Mouse (Mus musculus) embryonic facial prominence, embryonic 13.5 days (tissue): ENCODE measurements around the gene Vmp1. TPM values are rescaled to one million over a fixed set of nuclear protein-coding genes. Genes with fewer than 3 reads are reported as not detected.

Source experiments
- ATAC-seq: fragments of 200-750 bp; cut with Nextera tagmentation; 2 replicates; pipeline ENCODE4 v1.8.0; 2017; ENCODE audit warnings: low read depth; ENCODE audit not compliant: insufficient number of reproducible peaks, insufficient read depth, low FRiP score, low TSS enrichment
- H3K27ac ChIP-seq: fragments of 300-500 bp; sonication (generic); 2 replicates; pipeline ENCODE4 v1.5.1; 2015; ENCODE audit warnings: moderate library complexity, mild to moderate bottlenecking, inconsistent platforms
- H3K27me3 ChIP-seq: fragments of 300-500 bp; sonication (generic); 2 replicates; pipeline ENCODE4 v1.6.1; 2015; ENCODE audit warnings: mild to moderate bottlenecking, inconsistent platforms
- H3K36me3 ChIP-seq: fragments of 300-500 bp; sonication (generic); 2 replicates; pipeline ENCODE4 v1.6.1; 2015; ENCODE audit warnings: mild to moderate bottlenecking, inconsistent platforms
- H3K4me1 ChIP-seq: fragments of 300-500 bp; sonication (generic); 2 replicates; pipeline ENCODE4 v1.6.1; 2015; ENCODE audit warnings: inconsistent platforms
- H3K4me2 ChIP-seq: fragments of 300-500 bp; sonication (generic); 2 replicates; pipeline ENCODE4 v1.6.1; 2015; ENCODE audit warnings: moderate library complexity, mild to moderate bottlenecking, inconsistent platforms
- H3K4me3 ChIP-seq: fragments of 300-500 bp; sonication (generic); 2 replicates; pipeline ENCODE4 v1.5.1; 2015; ENCODE audit warnings: mild to moderate bottlenecking, inconsistent platforms
- H3K9ac ChIP-seq: fragments of 300-500 bp; sonication (generic); 2 replicates; pipeline ENCODE4 v1.6.1; 2015; ENCODE audit warnings: mild to moderate bottlenecking, inconsistent platforms
- H3K9me3 ChIP-seq: fragments of 300-500 bp; sonication (generic); 2 replicates; pipeline ENCODE4 v1.6.1; 2016; ENCODE audit warnings: inconsistent platforms
- WGBS: fragments of 180-500 bp; shearing (Covaris S2); methylation state at CpG from one replicate; pipeline ENCODE4 v1.1.7; 2015; ENCODE audit warnings: mixed read lengths; 5-methylcytosine and 5-hydroxymethylcytosine counted together
- polyA plus RNA-seq: library from polyadenylated mRNA; unstranded; fragments of >200 nt; fragmentation: Nextera tagmentation; extraction: Ambion mirVana; gene quantifications from 2 replicates; pipeline ENCODE4 v1.2.1, GENCODE M21; 2015

Vmp1 gene
- polyA plus RNA-seq, 1 experiment from 2014 or later = 86.1 TPM

DNA sequence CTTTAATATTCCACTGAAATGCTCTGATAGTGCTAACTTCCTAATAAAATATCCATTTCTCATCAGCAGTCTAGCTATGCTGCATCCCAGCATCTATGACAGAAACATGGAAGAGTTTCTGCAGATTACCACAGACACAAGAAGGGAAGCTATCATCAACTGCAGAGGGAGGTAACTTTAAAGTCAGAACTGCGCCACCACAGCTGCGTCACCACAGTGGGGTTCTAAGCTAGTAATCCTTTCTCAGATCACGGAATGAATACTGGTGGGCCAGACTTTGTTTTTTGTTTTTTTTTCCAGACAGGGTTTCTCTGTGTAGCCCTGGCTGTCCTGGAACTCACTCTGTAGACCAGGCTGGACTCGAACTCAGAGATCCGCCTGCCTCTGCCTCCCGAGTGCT is 88.3 kb downstream of the Vmp1 start:
- Histone ChIP-seq H3K27ac (peak overlapping the region; percentile 78; the same call in 1 of the 2 replicates), H3K9me3 (no peaks in the 10 kb centered on the region), H3K9ac (no peak overlapping the region), H3K4me3 (no peak overlapping the region), H3K4me1 (peaks cover 6% of the 10 kb centered on the region), H3K27me3 (no peaks in the 10 kb centered on the region), H3K4me2 (no peak overlapping the region), H3K36me3 (peaks cover 6% of the 10 kb centered on the region)
- 97% methylated on average over 6 of the region's 6 CpGs for WGBS
- no peak for ATAC-seq

- Histone ChIP-seq H3K36me3 (peaks cover 3% of the 10 kb centered on the region; the same call in 1 of the 2 replicates), H3K27ac (no peak overlapping the region), H3K9ac (no peak overlapping the region), H3K4me2 (no peak overlapping the region), H3K27me3 (no peaks in the 10 kb centered on the region), H3K4me3 (no peak overlapping the region), H3K9me3 (no peaks in the 10 kb centered on the region), H3K4me1 (peaks cover 6% of the 10 kb centered on the region)
- ATAC-seq = no peak
- WGBS = 82% methylated on average over 6 of the region's 6 CpGs
Observed at GRCm38 (mm10) chr11:86594188-86594876, 89.3 kb downstream of the Vmp1 start.

- Histone ChIP-seq H3K27ac (no peak overlapping the region), H3K4me2 (no peak overlapping the region), H3K4me3 (no peak overlapping the region), H3K4me1 (peaks cover 6% of the 10 kb centered on the region), H3K36me3 (peaks cover 3% of the 10 kb centered on the region; the same call in 1 of the 2 replicates), H3K9me3 (no peaks in the 10 kb centered on the region), H3K9ac (no peak overlapping the region), H3K27me3 (no peaks in the 10 kb centered on the region)
- ATAC-seq = no peak
- 92% methylated on average over 5 of the region's 5 CpGs for WGBS
Observed at GRCm38 (mm10) chr11:86593443-86593842, 90.2 kb downstream of the Vmp1 start.

GRCm38 (mm10) chr11:86592993-86593392 is 90.6 kb downstream of the Vmp1 start:
- Histone ChIP-seq H3K9me3 (no peaks in the 10 kb centered on the region), H3K27ac (no peak overlapping the region), H3K4me3 (no peak overlapping the region), H3K4me1 (peaks cover 8% of the 10 kb centered on the region), H3K9ac (no peak overlapping the region), H3K27me3 (no peaks in the 10 kb centered on the region), H3K4me2 (no peak overlapping the region), H3K36me3 (peaks cover 3% of the 10 kb centered on the region; the same call in 1 of the 2 replicates)
- no peak for ATAC-seq
- 24% methylated on average over 3 of the region's 3 CpGs for WGBS

- peaks cover 3% of the 10 kb centered on the region; the same call in 1 of the 2 replicates for H3K36me3 ChIP-seq
- H3K4me2 ChIP-seq = no peak overlapping the region
- no peak overlapping the region for H3K9ac ChIP-seq
- H3K4me3 ChIP-seq = no peak overlapping the region
- no peaks in the 10 kb centered on the region for H3K27me3 ChIP-seq
- H3K4me1 ChIP-seq = peaks cover 17% of the 10 kb centered on the region
- no peak for ATAC-seq
- H3K27ac ChIP-seq = no peak overlapping the region
- WGBS = 86% methylated on average over 2 of the region's 2 CpGs
- H3K9me3 ChIP-seq = no peaks in the 10 kb centered on the region
Observed at GRCm38 (mm10) chr11:86591931-86592616, 91.6 kb downstream of the Vmp1 start.

DNA sequence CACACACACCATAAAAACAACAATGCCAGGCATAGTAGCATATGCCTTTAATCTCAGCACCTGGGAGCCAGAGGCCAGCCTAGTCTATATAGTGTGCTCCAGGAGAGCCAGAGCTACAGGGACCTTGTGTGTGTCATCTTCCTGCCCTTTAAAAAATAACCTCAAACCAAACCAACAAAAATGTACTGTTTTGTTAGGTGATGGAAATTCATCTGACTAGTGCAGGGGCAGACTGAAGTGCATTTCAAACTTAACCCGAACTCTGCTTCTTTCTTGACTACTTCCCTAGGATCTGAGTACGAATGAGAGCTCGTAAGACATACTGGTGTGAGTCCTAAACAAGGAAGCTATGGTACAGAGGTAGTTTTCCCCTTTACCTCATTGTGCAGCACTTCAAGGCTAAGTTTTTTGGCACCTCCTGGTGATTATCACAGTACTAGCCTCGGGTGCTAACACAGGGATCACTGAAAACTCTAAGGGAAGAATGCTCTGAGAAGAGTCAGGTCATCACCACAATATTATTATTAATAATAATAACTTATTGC is 92.3 kb downstream of the Vmp1 start:
- no peaks in the 10 kb centered on the region for H3K27me3 ChIP-seq
- WGBS = 79% methylated on average over 4 of the region's 4 CpGs
- H3K27ac ChIP-seq = no peak overlapping the region
- H3K36me3 ChIP-seq = peaks cover 3% of the 10 kb centered on the region; the same call in 1 of the 2 replicates
- no peak overlapping the region for H3K9ac ChIP-seq
- H3K4me2 ChIP-seq = no peak overlapping the region
- H3K4me1 ChIP-seq = peaks cover 24% of the 10 kb centered on the region
- no peak overlapping the region for H3K4me3 ChIP-seq
- no peaks in the 10 kb centered on the region for H3K9me3 ChIP-seq
- no peak for ATAC-seq

DNA sequence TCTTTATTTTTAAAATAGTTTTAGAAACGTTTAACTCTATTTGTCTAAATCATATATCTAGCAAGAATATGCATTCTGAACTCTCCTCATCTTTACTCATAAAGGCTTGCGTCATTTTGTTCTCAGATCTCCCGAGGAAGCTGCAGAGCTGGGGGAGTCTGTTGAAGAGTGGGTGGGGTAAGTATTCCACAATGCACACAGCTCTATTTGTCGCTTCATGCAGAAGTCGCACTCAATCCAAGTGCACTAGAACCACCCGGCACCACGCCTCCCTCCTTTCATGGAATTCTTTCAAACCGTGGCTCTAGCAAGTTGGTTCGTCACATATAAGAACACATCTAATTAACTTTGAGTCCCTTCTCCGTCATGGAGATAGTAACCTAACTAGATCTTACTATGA is 93.1 kb downstream of the Vmp1 start:
- Histone ChIP-seq H3K9me3 (no peaks in the 10 kb centered on the region), H3K27me3 (no peaks in the 10 kb centered on the region), H3K4me2 (no peak overlapping the region), H3K36me3 (peaks cover 3% of the 10 kb centered on the region; the same call in 1 of the 2 replicates), H3K4me3 (no peak overlapping the region), H3K4me1 (peaks cover 22% of the 10 kb centered on the region), H3K27ac (no peak overlapping the region), H3K9ac (no peak overlapping the region)
- 90% methylated on average over 10 of the region's 10 CpGs for WGBS
- no peak for ATAC-seq

DNA sequence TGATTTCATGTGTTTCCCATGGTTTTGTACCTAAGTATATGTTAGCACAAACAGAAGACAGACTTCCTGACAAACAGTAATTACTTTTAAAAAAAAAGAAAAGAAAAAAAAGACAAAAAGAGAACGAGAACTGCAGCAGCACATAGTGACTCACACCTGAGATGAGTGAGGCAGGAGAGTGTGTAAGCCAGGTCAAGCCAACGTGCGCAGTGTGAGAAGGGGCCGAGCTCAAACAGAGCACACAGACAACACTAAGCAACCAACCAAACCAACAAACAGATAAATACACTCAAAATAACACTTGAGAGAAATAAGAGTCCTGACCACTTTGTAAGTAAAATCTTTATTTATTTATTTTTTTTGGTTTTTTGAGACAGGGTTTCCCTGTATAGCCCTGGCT is 93.6 kb downstream of the Vmp1 start:
- no peak for ATAC-seq
- no peak overlapping the region for H3K4me2 ChIP-seq
- H3K4me1 ChIP-seq = peaks cover 22% of the 10 kb centered on the region
- WGBS = 80% methylated on average over 4 of the region's 4 CpGs
- no peak overlapping the region for H3K4me3 ChIP-seq
- H3K36me3 ChIP-seq = peaks cover 3% of the 10 kb centered on the region; the same call in 1 of the 2 replicates
- H3K27me3 ChIP-seq = no peaks in the 10 kb centered on the region
- no peaks in the 10 kb centered on the region for H3K9me3 ChIP-seq
- H3K9ac ChIP-seq = no peak overlapping the region
- no peak overlapping the region for H3K27ac ChIP-seq

DNA sequence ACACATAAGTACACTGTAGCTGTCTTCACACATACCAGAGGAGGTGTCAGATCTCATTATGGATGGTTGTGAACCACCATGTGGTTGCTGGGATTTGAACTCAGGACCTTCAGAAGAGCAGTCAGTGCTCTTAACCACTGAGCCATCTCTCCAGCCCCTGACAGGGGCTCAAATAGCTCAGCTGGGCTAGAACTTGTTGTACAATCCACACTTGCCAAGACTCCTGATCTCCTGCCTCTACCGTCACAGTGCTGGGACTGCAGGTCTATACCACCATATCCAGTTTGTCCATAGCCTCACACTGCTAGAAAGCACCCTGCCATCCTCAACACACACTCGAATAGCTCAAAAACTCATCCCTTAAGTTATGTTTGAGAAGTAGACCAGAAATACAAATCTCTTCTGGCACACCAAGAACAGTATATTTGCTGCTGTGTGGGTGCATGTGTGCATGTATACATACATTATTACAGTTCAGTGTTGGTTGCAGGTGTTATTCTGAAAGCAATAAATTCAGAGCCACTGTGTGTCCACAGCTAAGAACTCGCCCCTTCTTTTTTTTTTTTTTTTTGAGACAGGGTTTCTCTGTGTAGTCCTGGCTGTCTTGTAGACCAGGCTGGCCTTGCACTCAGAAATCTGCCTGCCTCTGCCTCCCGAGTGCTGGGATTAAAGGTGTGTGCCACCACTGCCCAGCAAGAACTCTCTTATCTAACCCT is 94.9 kb downstream of the Vmp1 start:
- WGBS = 93% methylated on average over 4 of the region's 4 CpGs
- no peaks in the 10 kb centered on the region for H3K9me3 ChIP-seq
- H3K27ac ChIP-seq = no peak overlapping the region
- H3K4me3 ChIP-seq = no peak overlapping the region
- no peak overlapping the region for H3K9ac ChIP-seq
- no peak overlapping the region for H3K4me2 ChIP-seq
- H3K27me3 ChIP-seq = no peaks in the 10 kb centered on the region
- peaks cover 22% of the 10 kb centered on the region for H3K4me1 ChIP-seq
- no peaks in the 10 kb centered on the region for H3K36me3 ChIP-seq
- ATAC-seq = no peak

DNA sequence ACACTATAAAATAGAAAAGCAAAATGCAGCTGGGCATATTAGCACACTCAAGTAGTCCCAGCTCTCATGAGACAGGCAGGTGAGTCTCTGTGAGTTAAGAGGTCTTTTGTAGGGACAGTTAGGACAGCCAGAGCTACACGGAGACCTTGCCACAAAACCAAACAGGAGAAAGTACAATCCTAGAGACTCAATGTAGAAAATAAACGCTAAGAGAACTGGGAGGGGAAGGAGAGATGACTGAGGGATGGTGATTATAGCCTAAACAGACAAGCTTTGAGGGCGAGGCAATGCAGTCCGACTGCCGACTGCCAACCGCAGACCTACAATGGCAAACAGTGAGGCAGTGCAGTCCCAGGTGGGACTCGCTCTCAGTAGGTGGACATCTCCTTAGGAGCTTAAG is 95.8 kb downstream of the Vmp1 start:
- H3K9ac ChIP-seq = no peak overlapping the region

More for the DNA sequence above, 95.8 kb downstream of the Vmp1 start:
- H3K27me3 ChIP-seq = no peaks in the 10 kb centered on the region
- no peaks in the 10 kb centered on the region for H3K9me3 ChIP-seq
- peaks cover 22% of the 10 kb centered on the region for H3K4me1 ChIP-seq
- H3K36me3 ChIP-seq = 0 out of 2 replicates have a peak, but pooled peaks cover 3% of the 10 kb centered on the region
- WGBS = 31% methylated on average over 7 of the region's 7 CpGs
- H3K4me3 ChIP-seq = no peak overlapping the region
- peak overlapping the region; percentile 44; the same call in 1 of the 2 replicates for H3K27ac ChIP-seq
- H3K4me2 ChIP-seq = peak overlapping the region; percentile 57
- no peak for ATAC-seq
